Mouse (Mus musculus) spleen, adult 2 months (tissue): ENCODE data around the gene Zfp972. TPM values are rescaled to one million over a fixed set of nuclear protein-coding genes. Genes with fewer than 3 reads are reported as not detected.

Source experiments
- polyA plus RNA-seq: library from polyadenylated mRNA; depleted of rRNA; stranded (reverse); fragments of >200 nt; gene quantifications from 2 replicates; pipeline ENCODE4 v1.2.3, GENCODE M21; 2012; rRNA removed

The Zfp972 gene
- polyA plus RNA-seq, 1 experiment, result not detected

Other genes starting within 250 kb of the Zfp972 start
- not detected in 2 replicates for gene Gm14322, start 166.3 kb downstream of the Zfp972 start, polyA plus RNA-seq
- 1.2 and 1.6 TPM in 2 replicates for gene Gm14325, start 85.3 kb downstream of the Zfp972 start, polyA plus RNA-seq
- gene Gm14327, start 28.5 kb downstream of the Zfp972 start, polyA plus RNA-seq, result 0.12 TPM in 1 of 2 replicates, not detected in the other
- gene Gm14326, start 31.7 kb upstream of the Zfp972 start, polyA plus RNA-seq, result 0.58 and 0.78 TPM in 2 replicates
- 0.36 and 0.45 TPM in 2 replicates for gene Zfp971, start 97.7 kb upstream of the Zfp972 start, polyA plus RNA-seq
- gene Zfp931, start 152.9 kb upstream of the Zfp972 start, polyA plus RNA-seq, result 0.32 and 0.34 TPM in 2 replicates
- gene Phactr3, start 193.4 kb upstream of the Zfp972 start, polyA plus RNA-seq, result 0.22 and 0.54 TPM in 2 replicates